Mouse (Mus musculus) T-cell, adult 2 months (primary cell): ENCODE data around the gene Spock1.

Experiments
- DNase-seq: peaks from one replicate; pipeline ENCODE4 v3.0.0; 2022; ENCODE audit warnings: low spot score

Gene Spock1

GRCm38 (mm10) chr13:57656606-57657005 lies 251.5 kb downstream of the Spock1 start:
- DNase-seq: no peak

- DNase-seq: no peak
These were observed 253.8 kb downstream of the Spock1 start for GRCm38 (mm10) chr13:57654362-57654761.

GRCm38 (mm10) chr13:57651236-57651635 lies 256.9 kb downstream of the Spock1 start:
- DNase-seq: no peak

GRCm38 (mm10) chr13:57648784-57649183 lies 259.3 kb downstream of the Spock1 start:
- DNase-seq: no peak

GRCm38 (mm10) chr13:57647456-57647855 lies 260.7 kb downstream of the Spock1 start:
- DNase-seq: no peak

GRCm38 (mm10) chr13:57643036-57643435 lies 265.1 kb downstream of the Spock1 start:
- DNase-seq: no peak

GRCm38 (mm10) chr13:57641649-57642048 lies 266.5 kb downstream of the Spock1 start:
- DNase-seq: no peak

- no peak for DNase-seq
These were observed 267.2 kb downstream of the Spock1 start for GRCm38 (mm10) chr13:57640968-57641367.

- DNase-seq: no peak
These were observed 269.3 kb downstream of the Spock1 start for GRCm38 (mm10) chr13:57638820-57639219.

- no peak for DNase-seq
These were observed 270.5 kb downstream of the Spock1 start for GRCm38 (mm10) chr13:57637606-57638132.

GRCm38 (mm10) chr13:57637080-57637572 lies 271.0 kb downstream of the Spock1 start:
- DNase-seq: no peak

- DNase-seq: no peak
These were observed 271.7 kb downstream of the Spock1 start for GRCm38 (mm10) chr13:57636196-57637015.

GRCm38 (mm10) chr13:57630532-57630931 lies 277.6 kb downstream of the Spock1 start:
- no peak for DNase-seq

- DNase-seq: no peak
These were observed 279.9 kb downstream of the Spock1 start for GRCm38 (mm10) chr13:57628218-57628617.

- no peak for DNase-seq
These were observed 281.7 kb downstream of the Spock1 start for GRCm38 (mm10) chr13:57626434-57626833.

- no peak for DNase-seq
These were observed 284.1 kb downstream of the Spock1 start for GRCm38 (mm10) chr13:57623909-57624481.

GRCm38 (mm10) chr13:57619079-57619768 lies 288.9 kb downstream of the Spock1 start:
- no peak for DNase-seq

GRCm38 (mm10) chr13:57611326-57612171 lies 296.6 kb downstream of the Spock1 start:
- no peak for DNase-seq

GRCm38 (mm10) chr13:57609946-57610345 lies 298.2 kb downstream of the Spock1 start:
- no peak for DNase-seq

GRCm38 (mm10) chr13:57604437-57604836 lies 303.7 kb downstream of the Spock1 start:
- no peak for DNase-seq

GRCm38 (mm10) chr13:57603226-57603625 lies 304.9 kb downstream of the Spock1 start:
- no peak for DNase-seq

- DNase-seq: no peak
These were observed 312.4 kb downstream of the Spock1 start for GRCm38 (mm10) chr13:57595761-57596051.
